Mouse (Mus musculus): ENCODE measurements around the gene Slc22a18. TPM values are rescaled to one million over a fixed set of nuclear protein-coding genes. Genes with fewer than 3 reads are reported as not detected.

Gene Slc22a18
- polyA plus RNA-seq, 1 experiment from 2014 or later: 3.5 TPM

- Histone ChIP-seq H3K9ac (ENCODE audit: low read length) (peak overlapping the region; percentile 49; the same call in 1 of the 2 replicates), H3K27me3 (ENCODE audit: control insufficient read depth, insufficient read depth, low read depth, low read length) (no peaks in the 10 kb centered on the region), H3K9me3 (ENCODE audit: control insufficient read depth, low read length) (peaks cover 25% of the 10 kb centered on the region), H3K27ac (ENCODE audit: low read length) (peak overlapping the region; percentile 62), H3K4me1 (replicated peaks; ENCODE audit: control insufficient read depth, insufficient read depth, low read length) (peaks cover 12% of the 10 kb centered on the region), H3K4me3 (ENCODE audit: low read length) (peak overlapping the region; percentile 34), H3K36me3 (ENCODE audit: control insufficient read depth, insufficient read depth, low read length) (no peaks in the 10 kb centered on the region), H3K4me2 (ENCODE audit: low read depth, low read length) (peak overlapping the region; percentile 60)
- 28% methylated on average over 14 of the region's 32 CpGs for WGBS
- peak; percentile 24 for ATAC-seq (ENCODE audit: low read depth)
Measured at GRCm38 (mm10) chr7:143461294-143461870, 12.2 kb upstream of the Slc22a18 start.

GRCm38 (mm10) chr7:143461920-143462319 is 11.6 kb upstream of the Slc22a18 start:
- H3K4me1 ChIP-seq (replicated peaks; ENCODE audit: control insufficient read depth, insufficient read depth, low read length): peaks cover 12% of the 10 kb centered on the region
- no peak for ATAC-seq (ENCODE audit: low read depth)
- peak overlapping the region; percentile 49; the same call in 1 of the 2 replicates for H3K9ac ChIP-seq (ENCODE audit: low read length)
- no peaks in the 10 kb centered on the region for H3K27me3 ChIP-seq (ENCODE audit: control insufficient read depth, insufficient read depth, low read depth, low read length)
- H3K27ac ChIP-seq (ENCODE audit: low read length): peak overlapping the region; percentile 62
- peaks cover 25% of the 10 kb centered on the region for H3K9me3 ChIP-seq (ENCODE audit: control insufficient read depth, low read length)
- WGBS: 38% methylated on average over 11 of the region's 11 CpGs
- H3K4me2 ChIP-seq (ENCODE audit: low read depth, low read length): peak overlapping the region; percentile 60
- no peak overlapping the region for H3K4me3 ChIP-seq (ENCODE audit: low read length)
- no peaks in the 10 kb centered on the region for H3K36me3 ChIP-seq (ENCODE audit: control insufficient read depth, insufficient read depth, low read length)

- ATAC-seq (ENCODE audit: low read depth): no peak
- Histone ChIP-seq H3K4me3 (ENCODE audit: low read length) (no peak overlapping the region), H3K27me3 (ENCODE audit: control insufficient read depth, insufficient read depth, low read depth, low read length) (no peaks in the 10 kb centered on the region), H3K27ac (ENCODE audit: low read length) (peak overlapping the region; percentile 38; the same call in 1 of the 2 replicates), H3K36me3 (ENCODE audit: control insufficient read depth, insufficient read depth, low read length) (no peaks in the 10 kb centered on the region), H3K4me2 (ENCODE audit: low read depth, low read length) (no peak overlapping the region), H3K9ac (ENCODE audit: low read length) (no peak overlapping the region), H3K9me3 (ENCODE audit: control insufficient read depth, low read length) (peaks cover 25% of the 10 kb centered on the region), H3K4me1 (replicated peaks; ENCODE audit: control insufficient read depth, insufficient read depth, low read length) (peaks cover 12% of the 10 kb centered on the region)
- WGBS: 72% methylated on average over 5 of the region's 5 CpGs
Measured at GRCm38 (mm10) chr7:143462516-143462915, 11.0 kb upstream of the Slc22a18 start.

- Histone ChIP-seq H3K4me1 (replicated peaks; ENCODE audit: control insufficient read depth, insufficient read depth, low read length) (peaks cover 12% of the 10 kb centered on the region), H3K27me3 (ENCODE audit: control insufficient read depth, insufficient read depth, low read depth, low read length) (no peaks in the 10 kb centered on the region; the same call in 1 of the 2 replicates), H3K4me2 (ENCODE audit: low read depth, low read length) (no peak overlapping the region), H3K36me3 (ENCODE audit: control insufficient read depth, insufficient read depth, low read length) (no peaks in the 10 kb centered on the region), H3K9ac (ENCODE audit: low read length) (peak overlapping the region; percentile 64; the same call in 1 of the 2 replicates), H3K4me3 (ENCODE audit: low read length) (no peak overlapping the region), H3K27ac (ENCODE audit: low read length) (peak overlapping the region; percentile 83), H3K9me3 (ENCODE audit: control insufficient read depth, low read length) (peaks cover 25% of the 10 kb centered on the region)
- WGBS: 28% methylated on average over 11 of the region's 11 CpGs
- ATAC-seq (ENCODE audit: low read depth): no peak
Measured at GRCm38 (mm10) chr7:143463865-143464415, 9.6 kb upstream of the Slc22a18 start.

- Histone ChIP-seq H3K4me2 (ENCODE audit: low read depth, low read length) (peak overlapping the region; percentile 78), H3K9me3 (ENCODE audit: control insufficient read depth, low read length) (peaks cover 15% of the 10 kb centered on the region), H3K27ac (ENCODE audit: low read length) (peak overlapping the region; percentile 83), H3K36me3 (ENCODE audit: control insufficient read depth, insufficient read depth, low read length) (no peaks in the 10 kb centered on the region), H3K4me3 (ENCODE audit: low read length) (peak overlapping the region; percentile 44), H3K9ac (ENCODE audit: low read length) (peak overlapping the region; percentile 64), H3K27me3 (ENCODE audit: control insufficient read depth, insufficient read depth, low read depth, low read length) (no peaks in the 10 kb centered on the region; the same call in 1 of the 2 replicates), H3K4me1 (replicated peaks; ENCODE audit: control insufficient read depth, insufficient read depth, low read length) (peaks cover 12% of the 10 kb centered on the region)
- 11% methylated on average over 49 of the region's 56 CpGs for WGBS
- ATAC-seq (ENCODE audit: low read depth): peak; percentile 41
Measured at GRCm38 (mm10) chr7:143464811-143465560, 8.6 kb upstream of the Slc22a18 start.

- Histone ChIP-seq H3K27ac (ENCODE audit: low read length) (no peak overlapping the region), H3K27me3 (ENCODE audit: control insufficient read depth, insufficient read depth, low read depth, low read length) (no peaks in the 10 kb centered on the region; the same call in 1 of the 2 replicates), H3K4me2 (ENCODE audit: low read depth, low read length) (no peak overlapping the region), H3K4me3 (ENCODE audit: low read length) (no peak overlapping the region), H3K9me3 (ENCODE audit: control insufficient read depth, low read length) (peaks cover 3% of the 10 kb centered on the region), H3K4me1 (replicated peaks; ENCODE audit: control insufficient read depth, insufficient read depth, low read length) (peaks cover 12% of the 10 kb centered on the region), H3K36me3 (ENCODE audit: control insufficient read depth, insufficient read depth, low read length) (no peaks in the 10 kb centered on the region), H3K9ac (ENCODE audit: low read length) (no peak overlapping the region)
- ATAC-seq (ENCODE audit: low read depth): peak; percentile 12; the same call in 1 of the 2 replicates
- WGBS: 38% methylated on average over 14 of the region's 14 CpGs
Measured at GRCm38 (mm10) chr7:143466099-143466677, 7.3 kb upstream of the Slc22a18 start.

GRCm38 (mm10) chr7:143467714-143468113 is 5.8 kb upstream of the Slc22a18 start:
- peaks cover 9% of the 10 kb centered on the region for H3K4me1 ChIP-seq (replicated peaks; ENCODE audit: control insufficient read depth, insufficient read depth, low read length)
- H3K27ac ChIP-seq (ENCODE audit: low read length): no peak overlapping the region
- no peaks in the 10 kb centered on the region; the same call in 1 of the 2 replicates for H3K27me3 ChIP-seq (ENCODE audit: control insufficient read depth, insufficient read depth, low read depth, low read length)
- no peak overlapping the region for H3K4me2 ChIP-seq (ENCODE audit: low read depth, low read length)
- H3K9ac ChIP-seq (ENCODE audit: low read length): no peak overlapping the region
- WGBS: 12% methylated on average over 6 of the region's 6 CpGs
- no peaks in the 10 kb centered on the region for H3K9me3 ChIP-seq (ENCODE audit: control insufficient read depth, low read length)
- ATAC-seq (ENCODE audit: low read depth): no peak
- no peak overlapping the region for H3K4me3 ChIP-seq (ENCODE audit: low read length)
- no peaks in the 10 kb centered on the region for H3K36me3 ChIP-seq (ENCODE audit: control insufficient read depth, insufficient read depth, low read length)

- WGBS: 14% methylated on average over 8 of the region's 8 CpGs
- peak; percentile 27; the same call in 1 of the 2 replicates for ATAC-seq (ENCODE audit: low read depth)
- no peak overlapping the region for H3K4me2 ChIP-seq (ENCODE audit: low read depth, low read length)
- no peaks in the 10 kb centered on the region; the same call in 1 of the 2 replicates for H3K27me3 ChIP-seq (ENCODE audit: control insufficient read depth, insufficient read depth, low read depth, low read length)
- H3K9ac ChIP-seq (ENCODE audit: low read length): no peak overlapping the region
- peaks cover 4% of the 10 kb centered on the region; the same call in 1 of the 2 replicates for H3K4me1 ChIP-seq (replicated peaks; ENCODE audit: control insufficient read depth, insufficient read depth, low read length)
- H3K4me3 ChIP-seq (ENCODE audit: low read length): no peak overlapping the region
- no peaks in the 10 kb centered on the region for H3K9me3 ChIP-seq (ENCODE audit: control insufficient read depth, low read length)
- H3K36me3 ChIP-seq (ENCODE audit: control insufficient read depth, insufficient read depth, low read length): no peaks in the 10 kb centered on the region
- no peak overlapping the region for H3K27ac ChIP-seq (ENCODE audit: low read length)
Measured at GRCm38 (mm10) chr7:143469946-143470345, 3.6 kb upstream of the Slc22a18 start.

- no peaks in the 10 kb centered on the region for H3K4me1 ChIP-seq (replicated peaks; ENCODE audit: control insufficient read depth, insufficient read depth, low read length)
- H3K9ac ChIP-seq (ENCODE audit: low read length): no peak overlapping the region
- no peak overlapping the region for H3K4me3 ChIP-seq (ENCODE audit: low read length)
- WGBS: 28% methylated on average over 10 of the region's 10 CpGs
- H3K4me2 ChIP-seq (ENCODE audit: low read depth, low read length): no peak overlapping the region
- ATAC-seq (ENCODE audit: low read depth): 0 out of 2 replicates have a peak, but pooled peaks have one; percentile 43
- no peaks in the 10 kb centered on the region for H3K36me3 ChIP-seq (ENCODE audit: control insufficient read depth, insufficient read depth, low read length)
- no peaks in the 10 kb centered on the region for H3K9me3 ChIP-seq (ENCODE audit: control insufficient read depth, low read length)
- no peaks in the 10 kb centered on the region for H3K27me3 ChIP-seq (ENCODE audit: control insufficient read depth, insufficient read depth, low read depth, low read length)
- H3K27ac ChIP-seq (ENCODE audit: low read length): no peak overlapping the region
Measured at GRCm38 (mm10) chr7:143474811-143475210, 1.3 kb downstream of the Slc22a18 start.

Data from lung, embryonic 16.5 days (tissue).